18 mouse cellular contexts compared by ENCODE assay signal in the genomic region with DNA sequence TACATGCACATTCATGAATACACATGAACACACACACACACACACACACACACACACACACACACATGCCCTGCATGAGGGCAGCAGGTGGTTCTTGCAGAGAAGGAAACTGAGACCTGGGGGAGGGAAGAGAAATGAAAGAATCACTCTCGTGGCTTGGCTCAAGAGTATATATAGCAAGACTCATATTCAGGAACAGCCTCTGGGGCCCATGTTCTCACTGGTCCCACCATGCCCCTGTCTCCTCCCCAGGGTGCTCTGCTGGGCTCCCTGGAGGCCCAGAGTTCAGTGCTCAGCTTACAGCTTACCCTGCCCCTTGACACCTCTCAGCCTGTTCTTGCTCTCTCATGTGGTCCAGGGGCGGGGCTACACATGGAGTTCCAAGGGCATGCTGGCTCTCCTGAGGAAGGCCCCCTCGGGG. TPM values are rescaled to one million over a fixed set of nuclear protein-coding genes. Genes with fewer than 3 reads are reported as not detected.
DNase-seq lines count a peak whose midpoint lies in the region; ATAC-seq and TF ChIP-seq lines count a peak whose summit lies in the region.
"Had no signal": no experiment of that assay in that cellular context is flagged by ENCODE, and none has a peak within 500 bp of the region (broad histone marks: within the 10 kb centered on the region; RNA-seq: fewer than 3 reads in every experiment).

No protein-coding gene starts in this region.

- no peak overlapping the region for H3K9ac ChIP-seq in embryonic facial prominence, embryonic 14.5 days (ENCODE audit: low read depth, low read length)
- no peak overlapping the region for H3K9ac ChIP-seq in midbrain, embryonic 11.5 days (ENCODE audit: low read length)
- H3K9ac ChIP-seq: embryonic facial prominence, embryonic 13.5 days; limb, embryonic 13.5 days; neural tube, embryonic 12.5 days had no signal

- no peak for TF ChIP-seq CTCF in thymus, adult 2 months (IDR thresholded peaks at IDR 0.05; ENCODE audit: borderline replicate concordance, control insufficient read depth, extremely low read depth, insufficient read depth, low read length, poor library complexity)

- TF ChIP-seq POLR2A in thymus, adult 2 months (IDR thresholded peaks at IDR 0.05; ENCODE audit: control insufficient read depth, extremely low read depth, insufficient read depth, low read length, poor library complexity), result 0 out of 2 replicates have a peak, but pooled peaks have one; percentile 32

- WGBS in embryonic facial prominence, embryonic 14.5 days, result 26% methylated on average over 3 of the region's 3 CpGs
- 49% methylated on average over 3 of the region's 3 CpGs for WGBS in embryonic facial prominence, embryonic 10.5 days
- WGBS in thymus, adult 2 months, result 2% methylated on average over 3 of the region's 3 CpGs
- WGBS in midbrain, embryonic 11.5 days, result 74% methylated on average over 3 of the region's 3 CpGs

- no peaks in the 10 kb centered on the region for H3K36me3 ChIP-seq in embryonic facial prominence, embryonic 14.5 days (ENCODE audit: control insufficient read depth, insufficient read depth, low read length)
- no peaks in the 10 kb centered on the region for H3K36me3 ChIP-seq in embryonic facial prominence, embryonic 10.5 days (replicated peaks)
- H3K36me3 ChIP-seq in thymus, adult 2 months (ENCODE audit: control insufficient read depth, insufficient read depth, low read length), result 0 out of 2 replicates have a peak, but pooled peaks cover 3% of the 10 kb centered on the region
- no peaks in the 10 kb centered on the region for H3K36me3 ChIP-seq in midbrain, embryonic 11.5 days (ENCODE audit: control insufficient read depth, insufficient read depth, low read length)
- H3K36me3 ChIP-seq: embryonic facial prominence, embryonic 13.5 days; forebrain, embryonic 10.5 days; limb, embryonic 13.5 days; neural tube, embryonic 12.5 days had no signal

- DNase-seq in embryonic facial prominence, embryonic 14.5 days (ENCODE audit: low spot score), result peak; percentile 36
- DNase-seq in embryonic facial prominence, embryonic 10.5 days (ENCODE audit: low spot score), result no peak
- peak; percentile 26 for DNase-seq in 416B (ENCODE audit: low read depth)
- DNase-seq in ZHBTc4 (ENCODE audit: low read depth, low spot score), result peak; percentile 37
- DNase-seq in thymus, adult 2 months, result peak; percentile 76
- DNase-seq in urinary bladder, adult 18-20 months (ENCODE audit: low spot score in 2 of 2), result no peak
- no peak for DNase-seq in kidney, postnatal 10 days
- DNase-seq in midbrain, embryonic 11.5 days (ENCODE audit: low spot score, missing footprints), result no peak
- DNase-seq: heart, postnatal 36 days; kidney, adult 9 months; lung, adult 2 months had no signal

- H3K4me3 ChIP-seq in embryonic facial prominence, embryonic 14.5 days (ENCODE audit: low read depth, low read length), result no peak overlapping the region
- no peak overlapping the region for H3K4me3 ChIP-seq in embryonic facial prominence, embryonic 10.5 days
- no peak overlapping the region for H3K4me3 ChIP-seq in thymus, adult 2 months (ENCODE audit: control insufficient read depth, insufficient read depth, low read length)
- no peak overlapping the region for H3K4me3 ChIP-seq in midbrain, embryonic 11.5 days (ENCODE audit: low read depth, low read length)
- H3K4me3 ChIP-seq: embryonic facial prominence, embryonic 13.5 days; forebrain, embryonic 10.5 days; left cerebral cortex, adult 2 months; limb, embryonic 13.5 days; neural tube, embryonic 12.5 days had no signal

- no peak overlapping the region for H3K4me2 ChIP-seq in embryonic facial prominence, embryonic 14.5 days (ENCODE audit: low read depth, low read length)
- no peak overlapping the region for H3K4me2 ChIP-seq in midbrain, embryonic 11.5 days
- H3K4me2 ChIP-seq: embryonic facial prominence, embryonic 13.5 days; heart, embryonic 11.5 days; limb, embryonic 13.5 days; neural tube, embryonic 12.5 days had no signal

- no peaks in the 10 kb centered on the region for H3K4me1 ChIP-seq in embryonic facial prominence, embryonic 14.5 days (ENCODE audit: control insufficient read depth, insufficient read depth, low read length)
- peaks cover 25% of the 10 kb centered on the region for H3K4me1 ChIP-seq in embryonic facial prominence, embryonic 10.5 days
- peaks cover 77% of the 10 kb centered on the region for H3K4me1 ChIP-seq in thymus, adult 2 months (replicated peaks; ENCODE audit: control insufficient read depth, insufficient read depth, low read length)
- H3K4me1 ChIP-seq in midbrain, embryonic 11.5 days (ENCODE audit: control insufficient read depth, insufficient read depth, low read length), result no peaks in the 10 kb centered on the region

- peak; percentile 54; the same call in 1 of the 2 replicates for ATAC-seq in embryonic facial prominence, embryonic 14.5 days (ENCODE audit: low read depth)
- ATAC-seq in midbrain, embryonic 11.5 days (ENCODE audit: low FRiP score), result no peak
- ATAC-seq: midbrain, embryonic 16.5 days had no signal

- H3K27ac ChIP-seq in embryonic facial prominence, embryonic 14.5 days (replicated peaks; ENCODE audit: low read depth, low read length), result no peak overlapping the region
- no peak overlapping the region for H3K27ac ChIP-seq in embryonic facial prominence, embryonic 10.5 days (replicated peaks)
- peak overlapping the region; percentile 20; the same call in 1 of the 2 replicates for H3K27ac ChIP-seq in thymus, adult 2 months (ENCODE audit: control insufficient read depth, insufficient read depth, low read length)
- H3K27ac ChIP-seq in midbrain, embryonic 11.5 days (ENCODE audit: low read depth, low read length), result no peak overlapping the region
- H3K27ac ChIP-seq: embryonic facial prominence, embryonic 13.5 days; forebrain, embryonic 10.5 days; left cerebral cortex, adult 2 months; limb, embryonic 13.5 days; neural tube, embryonic 12.5 days had no signal

- no peaks in the 10 kb centered on the region for H3K27me3 ChIP-seq in embryonic facial prominence, embryonic 14.5 days (replicated peaks; ENCODE audit: control insufficient read depth, insufficient read depth, low read length)
- H3K27me3 ChIP-seq in embryonic facial prominence, embryonic 10.5 days (replicated peaks; ENCODE audit: low read depth, poor library complexity, severe bottlenecking), result 0 out of 2 replicates have a peak, but pooled peaks cover 5% of the 10 kb centered on the region
- H3K27me3 ChIP-seq in thymus, adult 2 months (ENCODE audit: control insufficient read depth, insufficient read depth, low read length), result no peaks in the 10 kb centered on the region
- H3K27me3 ChIP-seq in midbrain, embryonic 11.5 days (ENCODE audit: control insufficient read depth, insufficient read depth, low read length), result no peaks in the 10 kb centered on the region
- H3K27me3 ChIP-seq: embryonic facial prominence, embryonic 13.5 days; limb, embryonic 13.5 days; neural tube, embryonic 12.5 days had no signal

- no peaks in the 10 kb centered on the region for H3K9me3 ChIP-seq in embryonic facial prominence, embryonic 14.5 days (ENCODE audit: control insufficient read depth, low read length)
- H3K9me3 ChIP-seq in embryonic facial prominence, embryonic 10.5 days, result peaks cover 3% of the 10 kb centered on the region; the same call in 1 of the 2 replicates
- H3K9me3 ChIP-seq in midbrain, embryonic 11.5 days (ENCODE audit: control insufficient read depth, low read length), result no peaks in the 10 kb centered on the region
- H3K9me3 ChIP-seq: embryonic facial prominence, embryonic 13.5 days; limb, embryonic 13.5 days; neural tube, embryonic 12.5 days had no signal

RNA-seq across cellular contexts. Expression of a gene that starts 8.5 kb away (rescaled TPM):
- polyA plus RNA-seq in embryonic facial prominence, embryonic 14.5 days (2014; fragmentation: Nextera tagmentation; extraction: Ambion mirVana), result 6.9 and 7.2 TPM in 2 replicates
- 3.8 and 5.8 TPM in 2 replicates for polyA plus RNA-seq in embryonic facial prominence, embryonic 10.5 days (2016; fragmentation: Nextera tagmentation; extraction: Ambion mirVana)
- polyA plus RNA-seq in thymus, adult 2 months (2012; rRNA removed), result 81.1 and 83.6 TPM in 2 replicates
- polyA plus RNA-seq in midbrain, embryonic 11.5 days (2014; fragmentation: Nextera tagmentation; extraction: Ambion mirVana), result 2.0 and 2.7 TPM in 2 replicates

RNA-seq across cellular contexts. Expression of a gene that starts 32.8 kb away (rescaled TPM):
- polyA plus RNA-seq in embryonic facial prominence, embryonic 14.5 days (2014; fragmentation: Nextera tagmentation; extraction: Ambion mirVana), result 27.9 and 29.2 TPM in 2 replicates
- polyA plus RNA-seq in embryonic facial prominence, embryonic 10.5 days (2016; fragmentation: Nextera tagmentation; extraction: Ambion mirVana), result 5.0 and 7.7 TPM in 2 replicates
- polyA plus RNA-seq in thymus, adult 2 months (2012; rRNA removed), result 1,833 and 1,914 TPM in 2 replicates
- polyA plus RNA-seq in midbrain, embryonic 11.5 days (2014; fragmentation: Nextera tagmentation; extraction: Ambion mirVana), result 4.3 and 8.5 TPM in 2 replicates

Comparison
In these comparisons a context has a peak if more than half of its experiments do, and no peak if none do; other contexts are left out.
1. DNase-seq: peak in embryonic facial prominence, embryonic 14.5 days (single experiment), 416B (single experiment), ZHBTc4 (single experiment) and thymus, adult 2 months (single experiment); none in embryonic facial prominence, embryonic 10.5 days (single experiment), urinary bladder, adult 18-20 months (0 of 2), kidney, postnatal 10 days (single experiment) and midbrain, embryonic 11.5 days (single experiment).
2. RNA of a gene that starts 32.8 kb away (polyA plus RNA-seq): 1,833 to 1,914 TPM in thymus, adult 2 months; 27.9 to 29.2 TPM in embryonic facial prominence, embryonic 14.5 days, 4.3 to 8.5 TPM in midbrain, embryonic 11.5 days and 5.0 to 7.7 TPM in embryonic facial prominence, embryonic 10.5 days; every median in the first group is over 10 times any median in the second.